Mouse (Mus musculus) heart, adult 2 months (tissue): Measurements from ENCODE around the gene Gm10424. TPM values are rescaled to one million over a fixed set of nuclear protein-coding genes. Genes with fewer than 3 reads are reported as not detected.
"Not testable (repeated sequence)": the region's sequence is repeated elsewhere in the genome, so short reads cannot be mapped to it uniquely, and the experiment has no call there.

ENCODE experiments used
- DNase-seq, 2 experiments: peaks; one replicate each; pipeline ENCODE4 v3.0.0; 2021
- H3K27ac ChIP-seq: fragments of 200-600 bp; 2 replicates; pipeline ENCODE4 v1.8.1; 2022
- H3K27me3 ChIP-seq: fragments of 200-500 bp; 2 replicates; pipeline ENCODE4 v1.6.1; 2012; ENCODE audit warnings: mild to moderate bottlenecking, low read length, inconsistent platforms, mixed read lengths; ENCODE audit not compliant: control insufficient read depth, insufficient read depth
- H3K36me3 ChIP-seq: fragments of 200-500 bp; 2 replicates; pipeline ENCODE4 v1.6.1; 2012; ENCODE audit warnings: low read length, inconsistent platforms; ENCODE audit not compliant: control insufficient read depth, insufficient read depth
- H3K4me1 ChIP-seq: fragments of 200-500 bp; 2 replicates; pipeline ENCODE4 v1.6.1; 2011; ENCODE audit warnings: low read length; ENCODE audit not compliant: control insufficient read depth, insufficient read depth
- H3K4me3 ChIP-seq: fragments of 200-600 bp; 2 replicates; pipeline ENCODE4 v1.8.1; 2022
- H3K79me2 ChIP-seq: fragments of 200-500 bp; replicated peaks from 2 replicates; pipeline ENCODE4 v1.6.1; 2012; ENCODE audit warnings: mild to moderate bottlenecking, inconsistent platforms, low read length, moderate library complexity, mixed read lengths; ENCODE audit not compliant: control insufficient read depth, insufficient read depth
- H3K9ac ChIP-seq: fragments of 200-500 bp; 2 replicates; pipeline ENCODE4 v1.6.1; 2012; ENCODE audit warnings: low read depth, mild to moderate bottlenecking, control low read depth, inconsistent platforms, low read length, mixed read lengths
- WGBS: fragments of 180-500 bp; shearing (Covaris S2); methylation state at CpG from one replicate; pipeline ENCODE4 v1.1.7; 2018; 5-methylcytosine and 5-hydroxymethylcytosine counted together
- intact Hi-C: fragments of 180-260 bp; cut with DNase I; formaldehyde crosslinking; loops from one replicate; pipeline ENCODE4 v1.15.1; 2025
- long read RNA-seq: library from polyadenylated mRNA; stranded (forward); transcript quantifications from one replicate; pipeline ENCODE4 v2.0.0, GENCODE M21; 2021
- polyA plus RNA-seq: library from polyadenylated mRNA; depleted of rRNA; stranded (reverse); fragments of >200 nt; gene quantifications from 2 replicates; pipeline ENCODE4 v1.2.3, GENCODE M21; 2012; rRNA removed
- total RNA-seq, 2 experiments: library from RNA; stranded (reverse); gene quantifications; 2 replicates each; pipeline ENCODE4 v1.2.3; 2021

Gm10424 gene
- total RNA-seq (not detected), polyA plus RNA-seq (not detected in 2 replicates)
- long read RNA-seq, result 0 reads

DNA sequence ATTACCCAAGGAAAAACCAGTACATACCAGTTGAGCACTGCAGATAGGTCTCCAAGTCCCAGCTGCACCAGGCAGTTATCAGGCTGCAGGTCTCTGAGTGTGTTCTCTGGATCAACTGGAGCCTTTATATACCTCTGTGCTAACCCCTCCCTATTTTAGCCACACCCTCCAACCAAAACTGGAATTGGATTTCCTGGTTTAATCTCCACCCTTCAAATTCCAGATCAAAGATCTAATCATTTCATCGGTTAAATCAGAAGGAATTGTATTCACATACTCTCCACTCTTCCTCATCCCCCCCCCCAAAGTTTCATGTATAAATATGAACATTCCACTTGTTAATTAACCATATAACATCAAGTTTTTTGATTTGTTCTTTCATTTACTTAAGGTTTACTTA lies at the start of gene Gm10424:
Gm10424 (minus strand) TSS at position 101 of the 400 bp plus-strand sequence.
- DNase-seq, H3K79me2 ChIP-seq, H3K4me1 ChIP-seq, H3K4me3 ChIP-seq, H3K9ac ChIP-seq, H3K27me3 ChIP-seq, H3K36me3 ChIP-seq, H3K27ac ChIP-seq, intact Hi-C loops: not testable (repeated sequence)
- no CpG with 5 or more reads among the region's 1 CpGs for WGBS

DNA sequence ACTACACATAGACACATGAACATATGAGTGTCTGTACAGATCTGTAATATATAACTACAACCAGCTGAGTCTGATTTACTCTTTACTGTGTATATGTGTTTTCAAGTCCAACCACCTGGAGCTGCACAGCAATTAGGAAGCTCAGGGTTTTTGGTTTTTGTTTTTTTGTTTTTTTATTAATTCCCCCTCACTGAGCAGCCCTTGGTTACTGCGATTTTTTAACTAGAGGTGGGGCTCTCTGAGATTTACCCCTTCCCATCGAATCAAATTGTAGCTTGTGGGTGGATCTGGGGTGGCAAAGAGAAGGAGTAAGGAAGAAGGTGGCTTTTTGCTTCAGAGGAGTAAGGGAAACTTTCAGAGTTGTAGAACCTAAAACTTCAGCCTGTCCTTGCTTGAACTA lies 33.0 kb upstream of the Gm10424 start, which contains the start of gene Gm3259:
Gm3259 (plus strand) TSS at position 301 of the 400 bp plus-strand sequence.
- H3K27ac ChIP-seq, H3K79me2 ChIP-seq, H3K36me3 ChIP-seq, H3K9ac ChIP-seq, DNase-seq, H3K27me3 ChIP-seq, H3K4me1 ChIP-seq, H3K4me3 ChIP-seq, intact Hi-C loops: not testable (repeated sequence)
- 28% methylated on average over 2 of the region's 2 CpGs for WGBS

Other genes with a start within 250 kb of the Gm10424 start
- not detected for gene Gm7942, start 165.8 kb downstream of the Gm10424 start, total RNA-seq
- not detected in 2 replicates for gene Gm7942, start 165.8 kb downstream of the Gm10424 start, polyA plus RNA-seq
- not detected for gene Gm16513, start 90.1 kb downstream of the Gm10424 start, total RNA-seq
- not detected in 2 replicates for gene Gm16513, start 90.1 kb downstream of the Gm10424 start, polyA plus RNA-seq
- not detected for gene Gm3259, start 33.1 kb upstream of the Gm10424 start, total RNA-seq
- not detected in 2 replicates for gene Gm3259, start 33.1 kb upstream of the Gm10424 start, polyA plus RNA-seq
- gene D5Ertd577e, start 184.0 kb upstream of the Gm10424 start, total RNA-seq, result not detected
- not detected in 2 replicates for gene D5Ertd577e, start 184.0 kb upstream of the Gm10424 start, polyA plus RNA-seq
- not detected for gene Gm3286, start 238.0 kb upstream of the Gm10424 start, total RNA-seq
- gene Gm3286, start 238.0 kb upstream of the Gm10424 start, polyA plus RNA-seq, result not detected in 2 replicates